Mouse (Mus musculus): ENCODE results near the gene Vmn1r195.
"Not testable (repeated sequence)": the region's sequence is repeated elsewhere in the genome, so short reads cannot be mapped to it uniquely, and the experiment has no call there.

The Vmn1r195 gene

DNA sequence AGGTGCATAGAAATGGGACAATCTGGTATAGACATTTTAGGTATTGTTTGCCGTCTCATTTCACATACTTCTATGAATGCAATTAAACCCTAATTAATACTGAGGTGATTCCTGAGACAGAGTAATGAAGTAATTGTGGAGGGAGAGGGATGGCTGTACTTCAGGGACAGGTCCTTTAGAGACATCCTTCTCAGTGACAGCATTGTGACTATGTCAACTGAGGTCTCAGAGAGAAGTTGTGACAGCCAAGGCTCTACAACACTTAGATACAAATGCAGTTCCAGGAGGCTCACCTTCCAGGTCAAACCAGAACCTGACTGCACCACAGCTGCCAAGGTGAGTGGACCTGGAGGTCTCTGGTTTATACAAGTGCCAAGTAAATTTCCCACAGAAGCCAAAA lies at the start of gene Vmn1r195:
Gene Vmn1r195, plus strand, starts transcription at position 301 of the 400 bp plus-strand sequence.
- not testable (repeated sequence) for DNase-seq (ENCODE audit: low read depth, low spot score)

- DNase-seq (ENCODE audit: low read depth, low spot score) = not testable (repeated sequence)
Measured at GRCm38 (mm10) chr13:22223060-22223459, 47.3 kb upstream of the Vmn1r195 start, which contains the start of gene Vmn1r193. TSS of gene Vmn1r193 (minus strand) at chr13:22223160.

DNA sequence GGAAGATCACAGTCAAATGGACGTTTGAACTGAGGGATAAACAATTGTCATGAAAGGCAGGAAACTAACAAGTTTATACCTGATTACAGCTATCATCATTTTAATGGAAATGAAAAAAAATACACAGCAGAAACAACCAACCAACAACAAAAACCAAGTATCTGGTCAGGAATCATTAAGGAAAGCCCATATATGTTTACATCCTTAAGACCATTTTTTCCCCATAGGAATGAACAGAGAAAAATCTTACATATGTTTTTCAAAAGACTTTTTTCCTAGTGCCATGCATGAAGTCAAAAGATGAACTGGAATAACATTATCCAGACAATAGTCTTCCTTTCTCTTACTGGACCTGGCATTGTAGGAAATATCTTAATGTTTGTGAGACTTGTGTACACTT lies 26.4 kb upstream of the Vmn1r195 start, which contains the start of gene Vmn1r194:
Gene Vmn1r194, plus strand, starts transcription at position 301 of the 400 bp plus-strand sequence.
- DNase-seq (ENCODE audit: low read depth, low spot score) = no peak

- no peak for DNase-seq (ENCODE audit: low read depth, low spot score)
Measured at GRCm38 (mm10) chr13:22271721-22272120, 1.4 kb downstream of the Vmn1r195 start.

GRCm38 (mm10) chr13:22284578-22284977 lies 14.3 kb downstream of the Vmn1r195 start:
- DNase-seq (ENCODE audit: low read depth, low spot score) = no peak

- no peak for DNase-seq (ENCODE audit: low read depth, low spot score)
Measured at GRCm38 (mm10) chr13:22289620-22290019, 19.3 kb downstream of the Vmn1r195 start, which contains the start of gene Vmn1r196. TSS of gene Vmn1r196 (plus strand) at chr13:22289920.

DNA sequence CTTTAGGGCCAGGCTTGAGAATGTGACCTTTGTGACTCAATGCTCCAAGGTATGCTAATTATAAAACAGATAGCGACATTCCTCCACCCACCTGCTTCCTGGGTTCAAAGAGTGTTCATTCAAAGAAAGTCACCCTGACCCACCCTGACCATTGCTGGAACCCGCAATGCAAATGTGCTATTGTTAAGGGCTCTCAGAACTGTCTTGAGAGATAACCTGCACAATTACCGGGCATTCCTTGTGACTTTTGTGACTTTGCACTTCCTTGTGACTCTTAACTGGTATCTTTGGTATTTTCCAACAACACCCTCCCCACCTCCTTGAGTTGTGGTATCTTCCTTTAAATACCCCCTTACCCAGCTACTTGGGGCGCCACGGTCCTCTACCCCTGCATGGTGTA lies 37.8 kb downstream of the Vmn1r195 start:
- DNase-seq (ENCODE audit: low read depth, low spot score) = not testable (repeated sequence)

- DNase-seq (ENCODE audit: low read depth, low spot score) = no peak
Measured at GRCm38 (mm10) chr13:22315361-22315760, 45.0 kb downstream of the Vmn1r195 start.

GRCm38 (mm10) chr13:22317366-22317765 lies 47.0 kb downstream of the Vmn1r195 start:
- DNase-seq (ENCODE audit: low read depth, low spot score) = no peak

DNA sequence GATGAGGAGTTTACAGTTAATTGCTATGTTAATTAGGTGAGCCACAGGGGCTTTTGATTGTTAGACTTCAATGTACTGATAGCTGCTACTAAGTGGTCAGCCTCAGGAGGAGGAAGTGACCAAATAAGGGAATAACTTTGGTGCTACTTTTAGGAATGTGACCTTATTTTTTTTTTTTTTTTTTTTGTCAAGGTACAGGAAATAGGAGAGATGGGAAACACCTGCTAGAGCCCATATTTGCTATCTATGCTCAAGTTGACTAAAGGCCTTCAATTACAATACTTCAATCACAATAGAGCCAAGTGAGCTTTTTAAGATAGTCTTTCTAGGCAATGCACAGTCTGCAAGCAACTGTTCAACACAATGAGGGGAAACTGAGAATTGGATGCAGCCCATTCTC lies 49.8 kb downstream of the Vmn1r195 start:
- DNase-seq (ENCODE audit: low read depth, low spot score) = no peak

DNA sequence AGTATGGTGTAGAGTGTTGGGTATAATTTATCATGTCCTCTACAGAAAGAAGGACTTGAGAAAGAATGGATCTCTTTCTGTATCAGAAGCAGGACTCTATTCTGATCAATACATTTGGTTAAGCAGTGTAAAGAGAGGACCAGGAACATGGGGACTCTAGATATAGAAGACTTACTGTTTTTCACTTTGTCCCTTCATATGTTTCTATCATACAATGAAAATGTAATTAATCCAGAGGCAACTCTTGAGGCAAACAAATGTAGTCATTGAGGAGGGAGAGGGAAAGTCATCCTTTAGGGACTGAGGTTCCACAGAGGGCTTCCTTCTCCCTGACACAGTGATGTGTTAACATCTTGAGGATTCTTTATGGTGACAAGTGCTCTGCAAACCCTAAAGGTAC lies 54.0 kb downstream of the Vmn1r195 start, which contains the start of gene Vmn1r197:
Gene Vmn1r197, plus strand, starts transcription at position 301 of the 400 bp plus-strand sequence.
- DNase-seq (ENCODE audit: low read depth, low spot score) = no peak

Measured in brain, embryonic 18.5 days (tissue).